Mouse (Mus musculus) T-helper 1 cell (primary cell): ENCODE measurements around the gene Tmtc2.

Source experiments
- in situ Hi-C: fragments of 300-600 bp; cut with MboI, MseI; formaldehyde crosslinking; loops from one replicate; pipeline ENCODE4 v1.15.1; 2025; ENCODE audit warnings: high pct_unique_total_duplicates

Gene Tmtc2

DNA sequence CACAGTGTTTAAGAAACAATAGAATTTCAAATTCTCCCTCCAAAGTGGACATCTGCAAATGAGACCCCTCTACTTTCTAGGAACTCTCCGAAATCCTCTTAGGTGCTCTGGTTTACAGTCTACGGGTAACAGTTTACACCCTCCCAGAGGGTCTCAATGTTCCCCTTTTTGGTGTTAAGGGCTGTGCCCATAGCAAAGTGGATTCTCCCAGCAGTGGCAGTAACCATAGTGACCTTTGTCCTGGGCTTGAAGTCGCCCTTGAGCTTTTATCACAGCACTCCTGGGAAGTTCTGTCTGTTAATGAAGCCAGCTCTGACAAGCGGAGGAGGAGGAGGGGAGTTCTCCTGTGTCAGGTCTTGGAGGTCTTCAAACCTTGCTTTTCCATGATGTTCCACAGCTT is 384.5 kb downstream of the Tmtc2 start:
- in situ Hi-C loops = no loop called here

DNA sequence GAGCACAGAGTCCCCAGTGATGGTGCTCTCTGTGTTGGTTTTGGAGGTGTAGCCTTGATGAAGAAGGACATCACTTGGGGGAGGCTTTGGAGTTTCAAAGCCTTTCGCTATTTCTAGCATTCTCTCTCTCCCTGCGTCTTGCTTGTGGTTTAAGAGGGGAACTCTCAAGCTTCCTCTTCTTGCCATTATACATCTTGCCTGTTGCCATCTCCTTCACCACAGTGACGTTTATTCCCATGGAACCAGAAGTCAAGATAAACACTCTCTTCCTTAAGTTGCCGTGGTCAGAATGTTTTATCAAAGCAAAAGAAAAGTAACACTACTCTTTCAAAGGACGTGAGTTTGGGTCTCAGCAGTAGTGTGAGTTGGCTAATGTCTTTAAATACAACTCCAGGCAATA is 387.6 kb downstream of the Tmtc2 start:
- in situ Hi-C loops = no loop called here

DNA sequence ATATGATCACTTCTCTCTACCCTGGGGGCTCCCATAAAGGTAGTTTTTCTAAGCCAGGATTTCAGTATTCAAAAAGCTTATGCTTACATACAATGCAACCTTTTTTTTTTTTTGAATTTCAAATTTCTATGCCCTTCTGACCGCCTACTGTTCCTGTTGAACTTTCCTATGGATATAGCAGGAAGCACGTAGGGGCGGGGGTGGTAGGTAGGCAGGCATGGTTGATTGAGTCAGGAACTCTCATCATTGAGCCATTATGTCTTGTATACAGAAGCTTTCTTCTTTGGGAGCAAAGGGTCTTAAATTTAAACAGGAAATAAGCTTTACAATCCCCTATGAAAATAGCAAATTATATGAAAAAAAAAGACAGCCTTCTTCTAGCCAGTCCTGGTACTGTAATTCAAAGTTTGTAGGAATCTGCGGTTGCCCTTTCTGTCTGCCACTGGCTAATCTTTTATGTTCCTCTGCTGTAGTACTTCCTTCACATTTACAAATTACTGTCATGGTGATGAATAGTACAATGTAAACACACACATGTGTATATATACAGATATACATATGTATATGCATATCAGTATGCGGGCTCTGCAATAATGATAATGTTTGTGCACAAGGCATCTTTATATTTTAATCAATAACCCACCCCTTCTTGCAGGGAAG is 405.7 kb downstream of the Tmtc2 start:
- in situ Hi-C loops = no loop called here

DNA sequence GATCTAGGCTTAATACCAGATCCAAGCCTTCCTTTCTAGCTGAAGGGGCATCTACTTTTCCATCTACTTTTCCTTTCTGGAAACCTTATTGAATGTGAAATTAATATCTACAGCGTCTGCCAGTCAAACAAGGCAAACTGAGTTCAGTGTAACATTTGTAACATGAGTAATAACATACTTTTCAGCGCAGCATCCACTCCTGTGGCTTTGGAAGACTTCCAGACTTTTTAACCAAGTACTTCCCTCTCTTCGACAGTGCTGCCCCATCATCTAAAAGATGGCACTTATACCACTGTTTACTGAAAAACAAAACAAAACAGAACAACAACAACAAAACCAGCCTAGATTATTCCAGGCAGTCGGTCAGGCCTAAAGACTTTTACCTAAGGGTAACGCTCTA is 409.0 kb downstream of the Tmtc2 start:
- in situ Hi-C loops = no loop called here

DNA sequence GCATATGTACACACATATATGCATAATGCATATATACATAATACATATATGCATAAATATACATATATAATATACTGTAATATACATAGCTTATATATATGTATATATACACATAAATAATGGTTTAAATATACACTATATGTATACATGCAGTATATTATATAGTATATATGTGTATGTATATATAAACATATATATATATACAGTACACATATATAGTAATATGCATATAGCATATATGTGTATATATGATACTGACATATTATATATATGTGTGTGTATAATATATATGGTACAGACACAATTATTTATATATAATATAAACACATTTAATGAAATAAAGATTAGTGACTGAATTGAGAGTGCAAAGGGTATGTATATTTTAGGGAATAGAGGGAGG is 420.5 kb downstream of the Tmtc2 start:
- in situ Hi-C loops = no loop called here

DNA sequence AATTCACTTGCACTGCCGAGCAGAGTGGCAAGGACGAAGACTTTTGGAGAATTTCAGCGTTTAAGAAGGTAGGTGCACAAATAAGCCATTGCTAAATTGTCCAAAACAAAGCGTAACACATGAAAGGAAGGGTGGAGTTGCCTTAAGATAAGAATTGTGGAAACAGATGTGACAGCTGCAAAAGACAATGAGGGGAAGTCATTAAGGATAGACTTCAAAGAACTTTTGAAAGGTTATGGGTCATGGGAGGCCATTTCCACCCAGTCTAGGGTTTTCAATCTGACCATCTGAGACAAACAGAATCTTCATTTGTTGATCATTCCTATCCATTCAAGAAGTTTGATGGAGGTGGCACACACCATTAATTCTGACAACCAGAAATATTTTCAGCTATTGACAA is 429.9 kb downstream of the Tmtc2 start:
- in situ Hi-C loops = no loop called here

DNA sequence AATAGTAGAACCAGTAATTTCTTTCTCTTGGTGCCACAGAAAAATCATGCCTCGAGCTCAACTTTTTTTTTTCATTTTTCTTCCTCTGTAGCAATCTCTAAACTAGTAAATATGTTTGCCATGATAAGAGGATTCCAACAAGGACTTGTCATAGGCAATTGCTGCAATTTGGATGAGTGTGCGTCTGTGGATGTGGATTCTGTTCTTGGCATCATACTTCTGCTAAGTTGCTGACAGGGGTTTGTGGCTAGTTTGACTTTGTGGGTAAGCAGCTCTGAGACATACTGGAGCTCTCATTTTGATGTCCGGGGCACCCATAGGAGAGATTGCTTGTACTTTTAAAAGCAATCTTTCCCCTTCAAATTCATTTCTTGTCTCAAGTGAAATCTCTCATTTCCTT is 432.1 kb downstream of the Tmtc2 start:
- in situ Hi-C loops = no loop called here
